Mouse (Mus musculus) lung, postnatal 0 days (tissue): ENCODE measurements around the gene Rptor. TPM values are rescaled to one million over a fixed set of nuclear protein-coding genes. Genes with fewer than 3 reads are reported as not detected.

Experiments
- ATAC-seq: fragments of 200-750 bp; cut with Nextera tagmentation; 2 replicates; pipeline ENCODE4 v1.8.0; 2017; ENCODE audit warnings: moderate library complexity
- DNase-seq: peaks from one replicate; pipeline ENCODE4 v3.0.0-alpha.2; 2016; ENCODE audit warnings: low spot score
- H3K27ac ChIP-seq: fragments of 300-500 bp; sonication (generic); 2 replicates; pipeline ENCODE4 v1.5.1; 2014; ENCODE audit warnings: antibody characterized with exemption, mild to moderate bottlenecking, low read length, mixed read lengths
- H3K27me3 ChIP-seq: fragments of 300-500 bp; sonication (generic); replicated peaks from 2 replicates; pipeline ENCODE4 v1.6.1; 2014; ENCODE audit warnings: low read length, mixed read lengths; ENCODE audit not compliant: insufficient read depth
- H3K36me3 ChIP-seq: fragments of 300-500 bp; sonication (generic); 2 replicates; pipeline ENCODE4 v1.6.1; 2014; ENCODE audit warnings: low read length, mixed read lengths; ENCODE audit not compliant: insufficient read depth
- H3K4me1 ChIP-seq: fragments of 300-500 bp; sonication (generic); 2 replicates; pipeline ENCODE4 v1.6.1; 2014; ENCODE audit warnings: antibody characterized with exemption, low read depth, low read length, mixed read lengths; ENCODE audit not compliant: insufficient read depth
- H3K4me2 ChIP-seq: fragments of 300-500 bp; sonication (generic); replicated peaks from 2 replicates; pipeline ENCODE4 v1.6.1; 2014; ENCODE audit warnings: low read depth, mild to moderate bottlenecking, low read length, moderate library complexity, mixed read lengths
- H3K4me3 ChIP-seq: fragments of 300-500 bp; sonication (generic); 2 replicates; pipeline ENCODE4 v1.5.1; 2014; ENCODE audit warnings: low read depth, low read length
- H3K9ac ChIP-seq: fragments of 300-500 bp; sonication (generic); replicated peaks from 2 replicates; pipeline ENCODE4 v1.6.1; 2014; ENCODE audit warnings: low read depth, mild to moderate bottlenecking
- H3K9me3 ChIP-seq: fragments of 300-500 bp; sonication (generic); 2 replicates; pipeline ENCODE4 v1.6.1; 2016; ENCODE audit warnings: low read length, mixed read lengths
- CTCF ChIP-seq: IDR thresholded peaks from 2 replicates; pipeline ENCODE4 v1.5.1; 2016; ENCODE audit warnings: antibody characterized with exemption, mild to moderate bottlenecking
- EP300 ChIP-seq: IDR thresholded peaks from 2 replicates; pipeline ENCODE4 v1.6.1; 2016; ENCODE audit warnings: antibody characterized with exemption, mild to moderate bottlenecking, control low read depth
- WGBS: fragments of 180-500 bp; shearing (Covaris S2); extraction: QIAGEN DNeasy Blood & Tissue Kit; methylation state at CpG from one replicate; pipeline ENCODE4 v1.1.7; 2014; 5-methylcytosine and 5-hydroxymethylcytosine counted together
- polyA plus RNA-seq: library from polyadenylated mRNA; unstranded; fragments of >200 nt; fragmentation: Nextera tagmentation; extraction: Ambion mirVana; gene quantifications from 2 replicates; pipeline ENCODE4 v1.2.1, GENCODE M21; 2015

Gene Rptor
- polyA plus RNA-seq, 1 experiment from 2014 or later: 5.3 TPM

- Histone ChIP-seq H3K27ac (peak overlapping the region; percentile 38; the same call in 1 of the 2 replicates), H3K4me2 (0 out of 2 replicates have a peak overlapping the region, but pooled peaks have one; percentile 14), H3K36me3 (no peaks in the 10 kb centered on the region), H3K9me3 (no peaks in the 10 kb centered on the region), H3K27me3 (no peaks in the 10 kb centered on the region), H3K4me1 (peaks cover 7% of the 10 kb centered on the region), H3K9ac (no peak overlapping the region), H3K4me3 (no peak overlapping the region)
- no peak for ATAC-seq
- 56% methylated on average over 2 of the region's 2 CpGs for WGBS
- peak; percentile 7; the same call in 1 of the 2 replicates for TF ChIP-seq CTCF
- TF ChIP-seq EP300: no peak
- DNase-seq: no peak
Measured at GRCm38 (mm10) chr11:119685910-119686659, 83.4 kb downstream of the Rptor start.

- no peak overlapping the region for H3K27ac ChIP-seq
- H3K4me3 ChIP-seq: no peak overlapping the region
- H3K9me3 ChIP-seq: no peaks in the 10 kb centered on the region
- H3K4me2 ChIP-seq: no peak overlapping the region
- H3K4me1 ChIP-seq: peaks cover 7% of the 10 kb centered on the region
- TF ChIP-seq EP300: no peak
- TF ChIP-seq CTCF: no peak
- H3K9ac ChIP-seq: no peak overlapping the region
- ATAC-seq: no peak
- DNase-seq: no peak
- WGBS: 66% methylated on average over 3 of the region's 3 CpGs
- no peaks in the 10 kb centered on the region for H3K36me3 ChIP-seq
- no peaks in the 10 kb centered on the region for H3K27me3 ChIP-seq
Measured at GRCm38 (mm10) chr11:119687316-119687715, 84.6 kb downstream of the Rptor start.

- TF ChIP-seq CTCF: no peak
- no peak for TF ChIP-seq EP300
- DNase-seq (no peak), ATAC-seq (peak; percentile 8; the same call in 1 of the 2 replicates)
- no peaks in the 10 kb centered on the region for H3K9me3 ChIP-seq
- no peak overlapping the region for H3K9ac ChIP-seq
- H3K4me1 ChIP-seq: peaks cover 7% of the 10 kb centered on the region
- H3K4me3 ChIP-seq: no peak overlapping the region
- H3K27ac ChIP-seq: no peak overlapping the region; the same call in 1 of the 2 replicates
- no peaks in the 10 kb centered on the region for H3K27me3 ChIP-seq
- no peaks in the 10 kb centered on the region for H3K36me3 ChIP-seq
- H3K4me2 ChIP-seq: no peak overlapping the region
Measured at GRCm38 (mm10) chr11:119687966-119688365, 85.3 kb downstream of the Rptor start.

- Histone ChIP-seq H3K9me3 (no peaks in the 10 kb centered on the region), H3K36me3 (no peaks in the 10 kb centered on the region), H3K4me2 (no peak overlapping the region), H3K4me3 (no peak overlapping the region), H3K27ac (no peak overlapping the region), H3K27me3 (no peaks in the 10 kb centered on the region), H3K4me1 (peaks cover 11% of the 10 kb centered on the region), H3K9ac (no peak overlapping the region)
- DNase-seq: no peak
- no peak for ATAC-seq
- TF ChIP-seq EP300 (no peak), CTCF (no peak)
- 80% methylated on average over 3 of the region's 3 CpGs for WGBS
Measured at GRCm38 (mm10) chr11:119689936-119690335, 87.2 kb downstream of the Rptor start.

GRCm38 (mm10) chr11:119692196-119692910 is 89.6 kb downstream of the Rptor start:
- no peak for ATAC-seq
- DNase-seq: no peak
- Histone ChIP-seq H3K27ac (no peak overlapping the region), H3K4me3 (no peak overlapping the region), H3K9me3 (no peaks in the 10 kb centered on the region), H3K4me1 (peaks cover 3% of the 10 kb centered on the region; the same call in 1 of the 2 replicates), H3K36me3 (no peaks in the 10 kb centered on the region), H3K27me3 (no peaks in the 10 kb centered on the region), H3K4me2 (no peak overlapping the region), H3K9ac (no peak overlapping the region)
- TF ChIP-seq CTCF (no peak), EP300 (no peak)
- 75% methylated on average over 6 of the region's 6 CpGs for WGBS

- Histone ChIP-seq H3K27ac (no peak overlapping the region), H3K4me2 (no peak overlapping the region), H3K4me3 (no peak overlapping the region), H3K9ac (no peak overlapping the region), H3K27me3 (no peaks in the 10 kb centered on the region), H3K36me3 (no peaks in the 10 kb centered on the region), H3K9me3 (no peaks in the 10 kb centered on the region), H3K4me1 (peaks cover 3% of the 10 kb centered on the region; the same call in 1 of the 2 replicates)
- TF ChIP-seq EP300 (no peak), CTCF (no peak)
- 37% methylated on average over 1 of the region's 1 CpGs for WGBS
- no peak for DNase-seq
- ATAC-seq: no peak
Measured at GRCm38 (mm10) chr11:119692911-119693261, 90.2 kb downstream of the Rptor start.
